Mouse (Mus musculus): Measurements from ENCODE around the gene Efcab12. TPM values are rescaled to one million over a fixed set of nuclear protein-coding genes. Genes with fewer than 3 reads are reported as not detected.

The Efcab12 gene
- total and polyA plus RNA-seq, 3 experiments: 0.04 to 0.54 (median 0.12) TPM

DNA sequence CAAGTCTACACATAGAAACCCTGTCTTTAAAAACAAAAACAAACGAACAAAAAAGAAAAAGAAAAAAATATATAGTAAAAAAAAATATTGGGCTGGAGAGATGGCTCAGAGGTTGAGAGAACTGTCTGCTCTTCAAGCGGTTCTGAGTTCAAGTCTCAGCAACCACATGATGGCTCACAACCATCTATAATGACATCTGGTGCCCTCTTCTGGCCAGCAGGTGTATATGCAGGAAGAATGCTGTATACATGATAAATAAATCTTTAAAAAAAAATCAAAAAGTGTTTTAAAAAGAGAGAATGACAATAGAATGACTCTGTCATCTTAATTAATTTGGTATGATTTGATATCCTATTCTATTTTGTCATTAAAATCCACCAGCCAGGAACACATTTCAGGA lies 16.2 kb upstream of the Efcab12 start:
- Histone ChIP-seq H3K4me2 (ENCODE audit: insufficient read depth, low read depth, poor library complexity, severe bottlenecking) (no peak overlapping the region), H3K27ac (ENCODE audit: insufficient read depth, low read depth) (no peak overlapping the region), H3K36me3 (replicated peaks in 1 of 2; ENCODE audit: control insufficient read depth in 1 of 2, insufficient read depth in 1 of 2, low read length in 1 of 2) (peaks cover 0 to 8% of the 10 kb centered on the region in 2 experiments), H3K9me3 (replicated peaks; ENCODE audit: low read length) (no peaks in the 10 kb centered on the region), H3K4me1 (ENCODE audit: control insufficient read depth in 1 of 2, insufficient read depth in 2 of 2) (peaks cover 0 to 27% of the 10 kb centered on the region in 2 experiments; a peak in 2 of 4 replicates), H3K79me2 (replicated peaks; ENCODE audit: control insufficient read depth, extremely low read depth, insufficient read depth, poor library complexity, severe bottlenecking) (peaks cover 9% of the 10 kb centered on the region), H3K4me3 (replicated peaks in 1 of 3; ENCODE audit: low read depth in 2 of 3, low read length in 2 of 3, poor library complexity in 1 of 3) (no peak overlapping the region), H3K9ac (ENCODE audit: insufficient read depth, low read depth) (no peak overlapping the region), H3K27me3 (replicated peaks) (no peaks in the 10 kb centered on the region)
- TF ChIP-seq KAT2A (IDR thresholded peaks at IDR 0.05; ENCODE audit: insufficient replicate concordance, low read length) (no peak), SIN3A (IDR thresholded peaks at IDR 0.05; ENCODE audit: low read length) (peak; percentile 28; the same call in 1 of the 2 replicates), RAD21 (IDR thresholded peaks at IDR 0.05; ENCODE audit: low read depth, low read length) (peak; percentile 27), CTCF (conservative IDR thresholded peaks at IDR 0.05 in 1 of 2, IDR thresholded peaks at IDR 0.05 in 1 of 2; ENCODE audit: low read depth in 2 of 2, low read length in 2 of 2) (peak; percentile 29 to 61), ZNF384 (IDR thresholded peaks at IDR 0.05; ENCODE audit: low read depth, low read length) (peak; percentile 51), BHLHE40 (IDR thresholded peaks at IDR 0.05; ENCODE audit: low read depth, low read length) (no peak), SMC3 (IDR thresholded peaks at IDR 0.05; ENCODE audit: low read depth, low read length) (peak; percentile 22; the same call in 1 of the 2 replicates), JUND (conservative IDR thresholded peaks at IDR 0.05; ENCODE audit: low read depth, low read length) (no peak), USF1 (IDR thresholded peaks at IDR 0.05; ENCODE audit: low read depth, low read length) (no peak), MYC (IDR thresholded peaks at IDR 0.05; ENCODE audit: low read depth, low read length) (peak; percentile 41; the same call in 1 of the 2 replicates)
- DNase-seq (ENCODE audit: extremely low read depth): no peak
- dilution Hi-C loops (cut with MboI; ENCODE audit: extremely low pct_ligation_motif_present, extremely low pct_unique_long_range_greater_than_20kb, low sequenced_read_pairs): no loop called here
- in situ Hi-C loops (cut with MboI; ENCODE audit: low pct_ligation_motif_present, low pct_unique_long_range_greater_than_20kb, low sequenced_read_pairs): loop anchor here (5.0 kb wide), 1 partner anchor 43 kb away; no protein-coding TSS in a partner anchor

DNA sequence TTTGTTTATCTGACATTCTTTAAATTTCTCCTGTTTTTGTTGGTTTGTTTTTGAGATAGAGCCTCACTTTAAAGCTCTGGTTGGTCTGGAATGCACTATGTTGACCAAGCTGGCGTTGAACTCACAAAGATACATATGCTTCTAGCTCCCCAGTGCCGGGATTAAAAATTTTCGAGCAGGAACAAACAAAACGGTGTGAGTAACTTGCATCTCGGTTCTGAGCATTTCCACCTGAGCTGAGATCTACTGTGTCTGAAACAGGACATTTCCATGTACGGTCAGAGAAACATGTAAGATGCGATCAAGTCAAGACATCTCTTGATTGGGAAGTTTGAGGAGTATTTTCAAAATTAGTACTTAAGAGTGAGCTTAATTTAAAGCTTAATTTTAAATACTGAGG lies 15.8 kb upstream of the Efcab12 start:
- Histone ChIP-seq H3K36me3 (replicated peaks in 1 of 2; ENCODE audit: control insufficient read depth in 1 of 2, insufficient read depth in 1 of 2, low read length in 1 of 2) (peaks cover 0 to 8% of the 10 kb centered on the region in 2 experiments), H3K9me3 (replicated peaks; ENCODE audit: low read length) (no peaks in the 10 kb centered on the region), H3K4me2 (ENCODE audit: insufficient read depth, low read depth, poor library complexity, severe bottlenecking) (peak overlapping the region; percentile 23), H3K27ac (ENCODE audit: insufficient read depth, low read depth) (no peak overlapping the region), H3K4me1 (ENCODE audit: control insufficient read depth in 1 of 2, insufficient read depth in 2 of 2) (peaks cover 0 to 29% of the 10 kb centered on the region in 2 experiments; a peak in 2 of 4 replicates), H3K4me3 (replicated peaks in 1 of 3; ENCODE audit: low read depth in 2 of 3, low read length in 2 of 3, poor library complexity in 1 of 3) (peak overlapping the region; percentile 65 to 74 (median 70)), H3K9ac (ENCODE audit: insufficient read depth, low read depth) (peak overlapping the region; percentile 55; the same call in 1 of the 2 replicates), H3K27me3 (replicated peaks) (no peaks in the 10 kb centered on the region), H3K79me2 (replicated peaks; ENCODE audit: control insufficient read depth, extremely low read depth, insufficient read depth, poor library complexity, severe bottlenecking) (peaks cover 9% of the 10 kb centered on the region)
- DNase-seq (ENCODE audit: extremely low read depth): no peak
- TF ChIP-seq MAX (IDR thresholded peaks at IDR 0.05; ENCODE audit: low read length): no peak
- no peak for TF ChIP-seq IRF4 (IDR thresholded peaks at IDR 0.05; ENCODE audit: low read depth, low read length)
- no peak for TF ChIP-seq CTCF (conservative IDR thresholded peaks at IDR 0.05 in 1 of 2, IDR thresholded peaks at IDR 0.05 in 1 of 2; ENCODE audit: low read depth in 2 of 2, low read length in 2 of 2)
- no peak for TF ChIP-seq GABPA (IDR thresholded peaks at IDR 0.05; ENCODE audit: insufficient replicate concordance, low read depth, low read length)
- TF ChIP-seq HCFC1 (IDR thresholded peaks at IDR 0.05; ENCODE audit: low read depth, low read length): no peak
- no peak for TF ChIP-seq MAFK (IDR thresholded peaks at IDR 0.05; ENCODE audit: insufficient replicate concordance, low read length)
- TF ChIP-seq SMC3 (IDR thresholded peaks at IDR 0.05; ENCODE audit: low read depth, low read length): no peak
- no peak for TF ChIP-seq UBTF (IDR thresholded peaks at IDR 0.05; ENCODE audit: low read depth, low read length)
- TF ChIP-seq USF2 (conservative IDR thresholded peaks at IDR 0.05; ENCODE audit: low read depth, low read length): no peak
- no peak for TF ChIP-seq USF1 (IDR thresholded peaks at IDR 0.05; ENCODE audit: low read depth, low read length)
- no peak for TF ChIP-seq POLR2A (IDR thresholded peaks at IDR 0.05; ENCODE audit: low read depth, low read length)
- TF ChIP-seq ZC3H11A (IDR thresholded peaks at IDR 0.05; ENCODE audit: low read depth, low read length): no peak
- dilution Hi-C loops (cut with MboI; ENCODE audit: extremely low pct_ligation_motif_present, extremely low pct_unique_long_range_greater_than_20kb, low sequenced_read_pairs): no loop called here
- in situ Hi-C loops (cut with MboI; ENCODE audit: low pct_ligation_motif_present, low pct_unique_long_range_greater_than_20kb, low sequenced_read_pairs): loop anchor here (5.0 kb wide), 1 partner anchor 43 kb away; no protein-coding TSS in a partner anchor

Measured in CH12.LX (cell line).